Mouse (Mus musculus) CH12.LX (cell line): ENCODE measurements around the gene Slc6a16. TPM values are rescaled to one million over a fixed set of nuclear protein-coding genes. Genes with fewer than 3 reads are reported as not detected.

Experiments
- DNase-seq: peaks from one replicate; pipeline ENCODE4 v3.0.0-alpha.2; 2013; ENCODE audit errors: extremely low read depth
- H3K27ac ChIP-seq: 2 replicates; pipeline ENCODE4 v1.5.1; 2012; ENCODE audit warnings: low read depth, mild to moderate bottlenecking, control low read depth, moderate library complexity; ENCODE audit not compliant: insufficient read depth
- H3K27me3 ChIP-seq: replicated peaks from 2 replicates; pipeline ENCODE3; 2012; ENCODE audit warnings: inconsistent platforms
- H3K36me3 ChIP-seq, 2 experiments: replicated peaks in 1 of 2; 2 replicates each; pipeline versions ENCODE3 to v1.6.1; 2012; ENCODE audit warnings: inconsistent platforms in 1 of 2, low read length in 1 of 2, mild to moderate bottlenecking in 1 of 2, mixed read lengths in 1 of 2, moderate library complexity in 1 of 2; ENCODE audit not compliant: control insufficient read depth in 1 of 2, insufficient read depth in 1 of 2
- H3K4me1 ChIP-seq, 2 experiments: 2 replicates each; pipeline ENCODE4 v1.6.1; 2012; ENCODE audit warnings: inconsistent platforms in 1 of 2, moderate library complexity in 1 of 2; ENCODE audit not compliant: insufficient read depth in 2 of 2, control insufficient read depth in 1 of 2
- H3K4me2 ChIP-seq: 2 replicates; pipeline ENCODE4 v1.6.1; 2012; ENCODE audit warnings: low read depth, mild to moderate bottlenecking, control low read depth; ENCODE audit not compliant: poor library complexity, insufficient read depth, severe bottlenecking
- H3K4me3 ChIP-seq, 3 experiments: fragments of 150-350 bp in 1 of 3; sonication (generic) in 1 of 3; replicated peaks in 1 of 3; 2 replicates each; pipeline versions ENCODE3 to v1.5.1; 2011 to 2012; ENCODE audit warnings: low read depth in 2 of 3, low read length in 2 of 3, mild to moderate bottlenecking in 2 of 3, moderate library complexity in 2 of 3, control low read depth in 1 of 3, improper control_type of control experiment in 1 of 3, inconsistent platforms in 1 of 3, mixed read lengths in 1 of 3; ENCODE audit not compliant: poor library complexity in 1 of 3
- H3K79me2 ChIP-seq: replicated peaks from 2 replicates; pipeline ENCODE4 v1.6.1; 2012; ENCODE audit warnings: mild to moderate bottlenecking, moderate library complexity; ENCODE audit not compliant: control insufficient read depth, poor library complexity, insufficient read depth, severe bottlenecking; ENCODE audit errors: extremely low read depth
- H3K9ac ChIP-seq: 2 replicates; pipeline ENCODE4 v1.6.1; 2012; ENCODE audit warnings: low read depth, mild to moderate bottlenecking, control low read depth, moderate library complexity; ENCODE audit not compliant: insufficient read depth
- H3K9me3 ChIP-seq: replicated peaks from 2 replicates; pipeline ENCODE3; 2012; ENCODE audit warnings: low read length, inconsistent platforms, mixed read lengths
- BHLHE40 ChIP-seq: IDR thresholded peaks from 2 replicates; pipeline ENCODE4 v1.6.1; 2011; ENCODE audit warnings: mild to moderate bottlenecking, low read depth, low read length, improper control_type of control experiment
- CHD1 ChIP-seq: IDR thresholded peaks from 2 replicates; pipeline ENCODE4 v1.6.1; 2012; ENCODE audit warnings: low read depth, low read length, improper control_type of control experiment, inconsistent platforms
- CHD2 ChIP-seq: IDR thresholded peaks from 2 replicates; pipeline ENCODE4 v1.6.1; 2011; ENCODE audit warnings: low read length, improper control_type of control experiment
- CTCF ChIP-seq, 2 experiments: IDR thresholded peaks in 1 of 2; conservative IDR thresholded peaks in 1 of 2; 2 replicates each; pipeline ENCODE4 v1.5.1; 2011 to 2012; ENCODE audit warnings: low read depth in 2 of 2, low read length in 2 of 2, improper control_type of control experiment in 1 of 2, inconsistent platforms in 1 of 2, mild to moderate bottlenecking in 1 of 2, moderate library complexity in 1 of 2
- E2F4 ChIP-seq: IDR thresholded peaks from 2 replicates; pipeline ENCODE4 v1.6.1; 2011; ENCODE audit warnings: low read depth, low read length, improper control_type of control experiment; ENCODE audit not compliant: insufficient replicate concordance
- ELF1 ChIP-seq: IDR thresholded peaks from 2 replicates; pipeline ENCODE4 v1.6.1; 2014; ENCODE audit warnings: low read depth, mild to moderate bottlenecking, inconsistent platforms, low read length, improper control_type of control experiment
- EP300 ChIP-seq: IDR thresholded peaks from 2 replicates; pipeline ENCODE4 v1.6.1; 2011; ENCODE audit warnings: low read length, improper control_type of control experiment
- ETS1 ChIP-seq: conservative IDR thresholded peaks from 2 replicates; pipeline ENCODE4 v1.6.1; 2012; ENCODE audit warnings: low read depth, mild to moderate bottlenecking, inconsistent platforms, low read length, improper control_type of control experiment, moderate library complexity
- GABPA ChIP-seq: IDR thresholded peaks from 2 replicates; pipeline ENCODE4 v1.6.1; 2012; ENCODE audit warnings: low read depth, low read length, improper control_type of control experiment, inconsistent platforms; ENCODE audit not compliant: insufficient replicate concordance
- HCFC1 ChIP-seq: IDR thresholded peaks from 2 replicates; pipeline ENCODE4 v1.6.1; 2012; ENCODE audit warnings: low read depth, mild to moderate bottlenecking, inconsistent platforms, low read length, improper control_type of control experiment
- IRF4 ChIP-seq: IDR thresholded peaks from 2 replicates; pipeline ENCODE4 v1.6.1; 2014; ENCODE audit warnings: low read depth, mild to moderate bottlenecking, inconsistent platforms, low read length, improper control_type of control experiment
- JUND ChIP-seq: conservative IDR thresholded peaks from 2 replicates; pipeline ENCODE4 v1.6.1; 2011; ENCODE audit warnings: low read depth, low read length, improper control_type of control experiment
- KAT2A ChIP-seq: IDR thresholded peaks from 2 replicates; pipeline ENCODE4 v1.6.1; 2012; ENCODE audit warnings: low read length, improper control_type of control experiment, inconsistent platforms; ENCODE audit not compliant: insufficient replicate concordance
- MAX ChIP-seq: IDR thresholded peaks from 2 replicates; pipeline ENCODE4 v1.6.1; 2011; ENCODE audit warnings: low read length, improper control_type of control experiment
- MAZ ChIP-seq: IDR thresholded peaks from 2 replicates; pipeline ENCODE4 v1.6.1; 2012; ENCODE audit warnings: low read depth, mild to moderate bottlenecking, inconsistent platforms, low read length, improper control_type of control experiment, moderate library complexity
- MXI1 ChIP-seq: IDR thresholded peaks from 2 replicates; pipeline ENCODE4 v1.6.1; 2011; ENCODE audit warnings: mild to moderate bottlenecking, low read depth, low read length, improper control_type of control experiment
- MYC ChIP-seq: IDR thresholded peaks from 2 replicates; pipeline ENCODE4 v1.6.1; 2011; ENCODE audit warnings: low read depth, mild to moderate bottlenecking, improper control_type of control experiment, low read length
- NELFE ChIP-seq: IDR thresholded peaks from 2 replicates; pipeline ENCODE4 v1.6.1; 2011; ENCODE audit warnings: low read depth, low read length, improper control_type of control experiment
- NRF1 ChIP-seq: IDR thresholded peaks from 2 replicates; pipeline ENCODE4 v1.6.1; 2014; ENCODE audit warnings: low read depth, mild to moderate bottlenecking, inconsistent platforms, low read length, improper control_type of control experiment, moderate library complexity
- PAX5 ChIP-seq: IDR thresholded peaks from 2 replicates; pipeline ENCODE4 v1.6.1; 2012; ENCODE audit warnings: low read length, inconsistent platforms, mixed read lengths
- POLR2A ChIP-seq: IDR thresholded peaks from 2 replicates; pipeline ENCODE4 v1.6.1; 2011; ENCODE audit warnings: low read depth, mild to moderate bottlenecking, improper control_type of control experiment, low read length
- RAD21 ChIP-seq: IDR thresholded peaks from 2 replicates; pipeline ENCODE4 v1.6.1; 2011; ENCODE audit warnings: low read depth, mild to moderate bottlenecking, low read length, improper control_type of control experiment, moderate library complexity
- RCOR1 ChIP-seq: conservative IDR thresholded peaks from 2 replicates; pipeline ENCODE4 v1.6.1; 2012; ENCODE audit warnings: low read depth, mild to moderate bottlenecking, inconsistent platforms, low read length, improper control_type of control experiment
- SIN3A ChIP-seq: IDR thresholded peaks from 2 replicates; pipeline ENCODE4 v1.6.1; 2012; ENCODE audit warnings: low read length, improper control_type of control experiment, inconsistent platforms
- SMC3 ChIP-seq: IDR thresholded peaks from 2 replicates; pipeline ENCODE4 v1.6.1; 2011; ENCODE audit warnings: low read depth, low read length, improper control_type of control experiment
- TBP ChIP-seq: conservative IDR thresholded peaks from 2 replicates; pipeline ENCODE4 v1.6.1; 2011; ENCODE audit warnings: low read depth, low read length, improper control_type of control experiment
- TCF12 ChIP-seq: IDR thresholded peaks from 2 replicates; pipeline ENCODE4 v1.6.1; 2014; ENCODE audit warnings: low read depth, mild to moderate bottlenecking, inconsistent platforms, low read length, improper control_type of control experiment
- UBTF ChIP-seq: IDR thresholded peaks from 2 replicates; pipeline ENCODE4 v1.6.1; 2012; ENCODE audit warnings: low read depth, mild to moderate bottlenecking, inconsistent platforms, low read length, improper control_type of control experiment, moderate library complexity
- USF2 ChIP-seq: conservative IDR thresholded peaks from 2 replicates; pipeline ENCODE4 v1.6.1; 2011; ENCODE audit warnings: low read depth, low read length, improper control_type of control experiment
- ZMIZ1 ChIP-seq: IDR thresholded peaks from 2 replicates; pipeline ENCODE4 v1.6.1; 2012; ENCODE audit warnings: low read depth, mild to moderate bottlenecking, inconsistent platforms, low read length, improper control_type of control experiment
- dilution Hi-C: fragments of 300-500 bp; cut with MboI; formaldehyde crosslinking; loops from 2 replicates; pipeline ENCODE4 v1.14.3; 2020; ENCODE audit warnings: low sequenced_read_pairs; ENCODE audit not compliant: extremely low pct_unique_long_range_greater_than_20kb, extremely low pct_ligation_motif_present
- in situ Hi-C: fragments of 300-500 bp; cut with MboI; formaldehyde crosslinking; loops from 3 replicates; pipeline ENCODE4 v1.14.3; 2019; ENCODE audit warnings: low sequenced_read_pairs, low pct_ligation_motif_present, low pct_unique_long_range_greater_than_20kb, mixed read lengths
- polyA plus RNA-seq: library from polyadenylated mRNA; unstranded; fragments of >175 nt; gene quantifications from 2 replicates; pipeline ENCODE4 v1.2.1, GENCODE M21; 2012; ENCODE audit warnings: low read depth; ENCODE audit not compliant: insufficient read length
- total RNA-seq, 2 experiments: library from RNA; depleted of rRNA; stranded (reverse); fragments of 300-350 nt in 1 of 2; fragments of >200 nt in 1 of 2; gene quantifications; 2 replicates each; pipeline ENCODE4 v1.2.3; 2012 to 2014

Slc6a16 gene
- total and polyA plus RNA-seq, 3 experiments: 0.08 to 0.37 (median 0.13) TPM

DNA sequence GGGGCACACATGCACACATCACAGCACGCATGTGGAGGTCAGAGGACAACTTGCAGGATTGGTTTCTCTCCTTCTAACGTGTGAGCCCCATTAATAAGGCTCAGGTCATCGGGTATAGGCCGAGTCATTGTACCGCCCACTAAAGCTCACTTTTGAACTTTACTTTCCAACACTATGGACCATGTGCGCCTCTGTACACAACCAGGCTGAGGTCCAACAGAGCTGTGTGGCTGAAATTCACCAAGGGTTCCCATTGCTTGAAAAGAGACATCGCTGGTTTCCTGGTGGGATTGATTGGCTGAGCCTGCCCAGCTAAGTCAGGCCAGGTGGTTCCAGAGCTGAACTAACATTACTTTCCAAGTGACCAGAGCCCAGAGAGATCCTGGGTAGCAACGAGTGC lies 32.8 kb downstream of the Slc6a16 start:
- Histone ChIP-seq H3K79me2 (no peaks in the 10 kb centered on the region), H3K27ac (no peak overlapping the region), H3K4me1 (peaks cover 3 to 21% of the 10 kb centered on the region in 2 experiments; a peak in 3 of 4 replicates), H3K4me3 (no peak overlapping the region), H3K9me3 (peaks cover 6% of the 10 kb centered on the region), H3K4me2 (no peak overlapping the region), H3K27me3 (no peaks in the 10 kb centered on the region), H3K9ac (no peak overlapping the region), H3K36me3 (no peaks in the 10 kb centered on the region)
- TF ChIP-seq SIN3A (no peak), GABPA (no peak), CHD1 (no peak), PAX5 (no peak), MXI1 (no peak), TCF12 (no peak), ELF1 (no peak), BHLHE40 (no peak), USF2 (no peak), MYC (no peak), CHD2 (no peak)
- in situ Hi-C loops (loop anchor here (5.0 kb wide), 1 partner anchor 36 kb away; the partner anchor contains the start of gene Cd37), dilution Hi-C loops (no loop called here)
- DNase-seq: no peak

DNA sequence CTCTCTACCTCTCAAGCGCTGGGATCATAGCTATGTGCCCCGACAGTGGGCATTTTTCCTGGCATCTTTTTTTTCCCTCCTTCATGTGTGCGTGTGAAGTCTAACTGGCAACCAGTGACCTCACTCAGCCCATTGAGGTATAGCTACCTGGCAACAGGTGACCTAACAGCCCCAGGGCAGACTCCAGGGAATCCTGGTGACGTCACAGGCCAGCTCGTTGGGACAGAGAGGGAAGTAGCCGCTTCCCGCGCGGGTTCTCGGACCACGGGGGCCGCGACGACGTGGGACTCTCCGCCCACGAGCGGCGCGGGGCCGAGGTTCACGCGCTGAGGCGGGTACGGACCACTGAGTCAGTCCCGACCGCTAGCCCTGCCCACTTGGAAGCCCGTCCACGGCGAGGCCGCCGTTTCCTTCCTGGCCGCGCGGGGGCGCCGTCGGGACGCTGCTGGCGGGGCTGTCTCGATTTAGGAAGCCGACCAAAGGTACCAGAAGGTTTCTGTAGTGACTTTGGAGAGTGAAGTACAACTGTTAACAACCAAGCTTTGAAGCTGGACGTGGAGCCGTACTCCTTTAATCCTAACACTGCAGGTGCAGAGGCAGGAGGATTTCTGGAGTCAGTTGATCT lies 36.4 kb downstream of the Slc6a16 start, which contains the start of gene Slc6a21:
Gene Slc6a21, plus strand, starts transcription at position 378 of the 625 bp plus-strand sequence.
- Histone ChIP-seq H3K4me2 (peak within 1 kb of the TSS; percentile 40), H3K79me2 (no peaks in the 10 kb centered on the region), H3K36me3 (no peaks in the 10 kb centered on the region), H3K27me3 (peaks cover 10% of the 10 kb centered on the region), H3K27ac (no peak within 1 kb of the TSS), H3K9ac (no peak within 1 kb of the TSS), H3K4me3 (peak within 1 kb of the TSS; percentile 30 to 52 (median 37)), H3K9me3 (no peaks in the 10 kb centered on the region), H3K4me1 (peaks cover 3 to 27% of the 10 kb centered on the region in 2 experiments; a peak in 3 of 4 replicates)
- TF ChIP-seq ELF1 (0 out of 2 replicates have a peak, but pooled peaks have one; percentile 18), CTCF (conservative IDR thresholded peaks at IDR 0.05 in 1 of 2, IDR thresholded peaks at IDR 0.05 in 1 of 2; ENCODE audit: low read depth in 2 of 2, low read length in 2 of 2) (peak; percentile 43 to 88; a peak in 2 of 4 replicates), TBP (no peak), RCOR1 (no peak), CHD1 (no peak), NELFE (no peak), USF2 (no peak), POLR2A (no peak), HCFC1 (no peak), MAZ (no peak), MAX (no peak), IRF4 (0 out of 2 replicates have a peak, but pooled peaks have one; percentile 15), KAT2A (no peak), MYC (no peak), NRF1 (0 out of 2 replicates have a peak, but pooled peaks have one; percentile 17), ETS1 (no peak), PAX5 (no peak), ZMIZ1 (no peak), RAD21 (peak; percentile 70), SIN3A (no peak), E2F4 (no peak), GABPA (no peak), JUND (no peak), TCF12 (no peak), UBTF (no peak), SMC3 (peak; percentile 72), EP300 (no peak)
- dilution Hi-C loops (no loop called here), in situ Hi-C loops (no loop called here)
- peak; percentile 57 for DNase-seq
